Mouse (Mus musculus) brain, embryonic 14.5 days (tissue): ENCODE data around the gene Thrsp.

Experiments
- CTCF ChIP-seq: fragments of 200-500 bp; IDR thresholded peaks from 2 replicates; pipeline ENCODE4 v1.5.1; 2012; ENCODE audit warnings: inconsistent platforms, mild to moderate bottlenecking, moderate library complexity, borderline replicate concordance; ENCODE audit not compliant: insufficient read depth, insufficient read length; ENCODE audit errors: extremely low read depth
- POLR2A ChIP-seq: fragments of 200-500 bp; IDR thresholded peaks from 2 replicates; pipeline ENCODE4 v1.6.1; 2012; ENCODE audit warnings: mild to moderate bottlenecking, inconsistent platforms, borderline replicate concordance; ENCODE audit not compliant: poor library complexity, insufficient read depth, insufficient read length, severe bottlenecking; ENCODE audit errors: extremely low read depth

DNA sequence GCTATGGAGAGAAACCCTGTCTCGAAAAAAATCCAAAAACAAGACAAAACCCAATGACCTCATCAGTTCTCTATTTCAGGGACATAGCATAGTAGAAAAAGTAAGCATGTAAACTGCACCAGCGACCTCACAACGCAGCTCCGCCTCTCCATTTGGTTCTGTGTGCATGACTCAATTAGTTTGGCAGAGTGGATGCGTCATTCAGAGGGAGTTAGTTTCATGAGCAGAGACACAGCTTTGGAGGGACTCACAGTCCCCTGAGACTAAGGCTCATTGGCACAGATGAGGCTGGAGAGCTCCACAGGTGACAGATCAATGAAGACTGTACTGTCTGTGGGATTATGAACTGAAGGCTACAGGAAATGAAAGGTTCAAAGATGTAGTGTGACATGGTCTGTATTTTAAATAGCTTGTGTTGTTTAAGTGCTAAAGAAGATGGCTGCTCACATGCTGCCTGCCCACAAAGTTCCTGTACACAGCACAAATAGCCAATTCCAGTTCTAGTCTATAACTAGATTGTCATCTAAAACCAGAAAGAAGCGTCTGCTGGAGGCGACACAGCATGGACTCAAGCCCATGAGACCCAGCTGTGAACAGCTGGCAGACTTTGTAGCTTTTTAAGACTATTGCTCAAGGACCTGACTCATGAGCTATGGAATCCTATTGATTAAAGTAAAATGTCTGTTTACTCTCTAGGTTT, 31.3 kb downstream of the Thrsp start:
- no peak for TF ChIP-seq CTCF
- no peak for TF ChIP-seq POLR2A
